Mouse (Mus musculus) liver, embryonic 14.5 days (tissue): ENCODE data around the gene Sbno1.

ENCODE experiments used
- CTCF ChIP-seq: IDR thresholded peaks from 2 replicates; pipeline ENCODE4 v1.5.1; 2016; ENCODE audit warnings: antibody characterized with exemption, low read depth, control low read depth
- EP300 ChIP-seq: IDR thresholded peaks from 2 replicates; pipeline ENCODE4 v1.6.1; 2016; ENCODE audit warnings: antibody characterized with exemption, low read depth

DNA sequence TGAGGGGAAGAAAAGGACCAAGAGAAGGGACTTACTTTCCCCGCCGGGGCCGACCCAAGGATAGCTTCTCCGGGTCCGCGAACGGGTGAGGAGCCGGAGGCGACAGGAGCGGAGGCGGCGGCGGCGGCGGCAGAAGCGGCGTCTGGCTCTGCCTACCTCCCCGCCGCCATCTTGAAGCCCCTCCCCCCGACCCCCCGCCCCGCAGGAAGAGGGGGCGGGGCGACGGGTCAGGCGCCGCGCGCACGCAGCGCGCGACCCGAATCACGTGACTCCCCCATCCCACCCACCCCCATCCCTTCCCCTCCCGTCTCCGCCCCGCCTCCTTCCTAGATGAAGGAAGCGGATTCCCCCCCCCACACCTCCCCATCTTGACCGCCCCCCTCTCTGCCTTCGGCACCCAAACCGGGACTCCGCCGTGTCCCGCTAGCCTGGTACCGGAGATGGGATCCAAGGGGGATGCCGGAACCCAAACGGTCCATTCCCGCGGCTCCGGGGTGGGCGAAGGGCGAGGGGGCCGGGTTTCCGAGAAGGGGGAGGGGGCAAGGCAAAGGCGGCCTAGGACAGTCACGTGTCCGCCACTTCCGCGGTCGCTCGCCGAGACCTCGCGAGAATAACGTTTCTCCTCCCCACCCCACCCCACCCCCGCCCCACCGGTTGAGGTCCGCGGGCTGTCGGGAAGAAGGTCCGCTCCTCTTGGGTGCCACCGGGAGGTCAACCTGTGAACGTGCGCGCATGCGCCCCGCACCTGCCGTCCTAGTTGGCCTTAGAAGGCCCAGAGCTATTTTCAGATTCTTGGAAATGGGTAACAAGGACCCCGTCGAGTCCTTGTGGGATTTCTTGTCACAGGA, at the start of gene Sbno1:
- TF ChIP-seq EP300 (no peak), CTCF (peak; percentile 63)
